17 mouse cellular contexts compared by ENCODE assay signal in genomic region chr3:129201156-129201555, GRCm38 (mm10). TPM values are rescaled to one million over a fixed set of nuclear protein-coding genes. Genes with fewer than 3 reads are reported as not detected.
DNase-seq lines count a peak whose midpoint lies in the region; ATAC-seq and TF ChIP-seq lines count a peak whose summit lies in the region.
"Had no signal": no experiment of that assay in that cellular context is flagged by ENCODE, and none has a peak within 500 bp of the region (broad histone marks: within the 10 kb centered on the region; RNA-seq: fewer than 3 reads in every experiment).

No protein-coding gene starts in this region.

- H3K36me3 ChIP-seq in embryonic facial prominence, embryonic 12.5 days, result no peaks in the 10 kb centered on the region
- H3K36me3 ChIP-seq in limb, embryonic 13.5 days, result no peaks in the 10 kb centered on the region
- H3K36me3 ChIP-seq: liver, embryonic 12.5 days had no signal

- TF ChIP-seq CTCF in brain, embryonic 14.5 days (IDR thresholded peaks at IDR 0.05; ENCODE audit: borderline replicate concordance, extremely low read depth, insufficient read depth, insufficient read length), result no peak

- H3K9ac ChIP-seq in embryonic facial prominence, embryonic 12.5 days, result no peak overlapping the region
- H3K9ac ChIP-seq in limb, embryonic 13.5 days, result no peak overlapping the region
- H3K9ac ChIP-seq: liver, embryonic 12.5 days had no signal

- ATAC-seq in embryonic facial prominence, embryonic 12.5 days (ENCODE audit: insufficient number of reproducible peaks, insufficient read depth, low FRiP score, low TSS enrichment), result no peak
- ATAC-seq in limb, embryonic 13.5 days (ENCODE audit: low FRiP score, low read depth), result no peak
- no peak for ATAC-seq in megakaryocyte, adult 5-6 weeks (ENCODE audit: poor library complexity, severe bottlenecking)
- ATAC-seq: liver, embryonic 12.5 days had no signal

- H3K4me2 ChIP-seq in embryonic facial prominence, embryonic 12.5 days (replicated peaks), result no peak overlapping the region
- no peak overlapping the region for H3K4me2 ChIP-seq in limb, embryonic 13.5 days (replicated peaks)
- H3K4me2 ChIP-seq: liver, embryonic 12.5 days had no signal

- peak overlapping the region; percentile 21; the same call in 1 of the 2 replicates for H3K4me3 ChIP-seq in embryonic facial prominence, embryonic 12.5 days
- H3K4me3 ChIP-seq in limb, embryonic 13.5 days, result peak overlapping the region; percentile 11; the same call in 1 of the 2 replicates
- H3K4me3 ChIP-seq: liver, embryonic 12.5 days had no signal

- peak; percentile 4 for DNase-seq in kidney, adult 9 months
- no peak for DNase-seq in kidney, postnatal 10 days
- DNase-seq in brain, embryonic 14.5 days (ENCODE audit: low read depth), result peak; percentile 57
- DNase-seq in thymus, adult 18-20 months, result no peak
- DNase-seq in cerebellum, adult 18-20 months, result no peak
- DNase-seq: cerebellum, adult 11-12 months; heart, postnatal 36 days; kidney, adult 8-10 months; spleen, adult 18-20 months had no signal

- no peak for TF ChIP-seq POLR2A in brain, embryonic 14.5 days (IDR thresholded peaks at IDR 0.05; ENCODE audit: borderline replicate concordance, extremely low read depth, insufficient read depth, insufficient read length, poor library complexity, severe bottlenecking)

- peaks cover 70% of the 10 kb centered on the region for H3K27me3 ChIP-seq in embryonic facial prominence, embryonic 12.5 days
- peaks cover 95% of the 10 kb centered on the region for H3K27me3 ChIP-seq in limb, embryonic 13.5 days
- H3K27me3 ChIP-seq: CH12.LX had no signal

- peaks cover 12% of the 10 kb centered on the region; the same call in 1 of the 2 replicates for H3K4me1 ChIP-seq in embryonic facial prominence, embryonic 12.5 days
- peaks cover 37% of the 10 kb centered on the region for H3K4me1 ChIP-seq in limb, embryonic 13.5 days
- H3K4me1 ChIP-seq: liver, embryonic 12.5 days had no signal

- 1% methylated on average over 3 of the region's 3 CpGs for WGBS in embryonic facial prominence, embryonic 12.5 days
- WGBS in limb, embryonic 13.5 days, result 0% methylated on average over 3 of the region's 3 CpGs

- H3K9me3 ChIP-seq in embryonic facial prominence, embryonic 12.5 days, result no peaks in the 10 kb centered on the region
- no peaks in the 10 kb centered on the region for H3K9me3 ChIP-seq in limb, embryonic 13.5 days
- H3K9me3 ChIP-seq: liver, embryonic 12.5 days had no signal

- H3K27ac ChIP-seq in embryonic facial prominence, embryonic 12.5 days, result no peak overlapping the region
- no peak overlapping the region for H3K27ac ChIP-seq in limb, embryonic 13.5 days
- H3K27ac ChIP-seq: liver, embryonic 12.5 days had no signal

RNA-seq across cellular contexts. Expression of gene Pitx2, which starts 1.5 kb away (rescaled TPM):
- polyA plus RNA-seq in brain, embryonic 14.5 days (2012; rRNA removed), result 17.2 and 18.6 TPM in 2 replicates
- 54.6 and 55.2 TPM in 2 replicates for polyA plus RNA-seq in embryonic facial prominence, embryonic 12.5 days (2016; fragmentation: Nextera tagmentation; extraction: Ambion mirVana)
- 21.2 and 26.3 TPM in 2 replicates for polyA plus RNA-seq in limb, embryonic 13.5 days (2015; fragmentation: Nextera tagmentation; extraction: Ambion mirVana)
- total RNA-seq in megakaryocyte, adult 5-6 weeks (2015), result not detected in 2 replicates
- not detected in 2 replicates for total RNA-seq in megakaryocyte, adult 5-6 weeks (2017)
- total RNA-seq: CH12.LX; layer of hippocampus, adult 8-10 months; left cerebral cortex, postnatal 10 days had no signal
- polyA plus RNA-seq: frontal cortex, adult 2 months had no signal

Comparison
In these comparisons a context has a peak if more than half of its experiments do, and no peak if none do; other contexts are left out.
1. DNase-seq: peak in kidney, adult 9 months (single experiment) and brain, embryonic 14.5 days (single experiment); none in kidney, postnatal 10 days (single experiment), thymus, adult 18-20 months (0 of 2) and cerebellum, adult 18-20 months (0 of 2).